Mouse (Mus musculus): ENCODE results near the gene Hist1h3a.

- TF ChIP-seq CTCF (IDR thresholded peaks at IDR 0.05; ENCODE audit: extremely low read depth, insufficient read depth, low read length): no peak
- no peak for TF ChIP-seq POLR2A (IDR thresholded peaks at IDR 0.05; ENCODE audit: extremely low read depth, insufficient read depth, low read length)
Observed at GRCm38 (mm10) chr13:23729192-23729525, 33.0 kb downstream of the Hist1h3a start.

Measured in cortical plate, adult 2 months (tissue).